Mouse (Mus musculus) gastrocnemius, postnatal 36 days (tissue): ENCODE results near the gene Hsf4. TPM values are rescaled to one million over a fixed set of nuclear protein-coding genes. Genes with fewer than 3 reads are reported as not detected.

ENCODE experiments used
- DNase-seq, 2 experiments: peaks; one replicate each; pipeline ENCODE4 v3.0.0; 2022
- intact Hi-C: fragments of 180-260 bp; cut with DNase I; formaldehyde crosslinking; loops from one replicate; pipeline ENCODE4 v1.15.1; 2025
- total RNA-seq, 2 experiments: library from RNA; stranded (reverse); gene quantifications; 2 replicates each; pipeline ENCODE4 v1.2.3; 2021

The Hsf4 gene
- total RNA-seq, 2 experiments from 2014 or later = 4.6 to 5.6 TPM

GRCm38 (mm10) chr8:105298351-105299252 lies 29.0 kb downstream of the Hsf4 start:
- intact Hi-C loops = no loop called here
- DNase-seq = no peak

GRCm38 (mm10) chr8:105299962-105300361 lies 30.4 kb downstream of the Hsf4 start:
- intact Hi-C loops = no loop called here
- no peak for DNase-seq

GRCm38 (mm10) chr8:105303396-105303795 lies 33.8 kb downstream of the Hsf4 start:
- intact Hi-C loops = no loop called here
- no peak for DNase-seq

GRCm38 (mm10) chr8:105303874-105304273 lies 34.3 kb downstream of the Hsf4 start:
- intact Hi-C loops = no loop called here
- no peak for DNase-seq

DNA sequence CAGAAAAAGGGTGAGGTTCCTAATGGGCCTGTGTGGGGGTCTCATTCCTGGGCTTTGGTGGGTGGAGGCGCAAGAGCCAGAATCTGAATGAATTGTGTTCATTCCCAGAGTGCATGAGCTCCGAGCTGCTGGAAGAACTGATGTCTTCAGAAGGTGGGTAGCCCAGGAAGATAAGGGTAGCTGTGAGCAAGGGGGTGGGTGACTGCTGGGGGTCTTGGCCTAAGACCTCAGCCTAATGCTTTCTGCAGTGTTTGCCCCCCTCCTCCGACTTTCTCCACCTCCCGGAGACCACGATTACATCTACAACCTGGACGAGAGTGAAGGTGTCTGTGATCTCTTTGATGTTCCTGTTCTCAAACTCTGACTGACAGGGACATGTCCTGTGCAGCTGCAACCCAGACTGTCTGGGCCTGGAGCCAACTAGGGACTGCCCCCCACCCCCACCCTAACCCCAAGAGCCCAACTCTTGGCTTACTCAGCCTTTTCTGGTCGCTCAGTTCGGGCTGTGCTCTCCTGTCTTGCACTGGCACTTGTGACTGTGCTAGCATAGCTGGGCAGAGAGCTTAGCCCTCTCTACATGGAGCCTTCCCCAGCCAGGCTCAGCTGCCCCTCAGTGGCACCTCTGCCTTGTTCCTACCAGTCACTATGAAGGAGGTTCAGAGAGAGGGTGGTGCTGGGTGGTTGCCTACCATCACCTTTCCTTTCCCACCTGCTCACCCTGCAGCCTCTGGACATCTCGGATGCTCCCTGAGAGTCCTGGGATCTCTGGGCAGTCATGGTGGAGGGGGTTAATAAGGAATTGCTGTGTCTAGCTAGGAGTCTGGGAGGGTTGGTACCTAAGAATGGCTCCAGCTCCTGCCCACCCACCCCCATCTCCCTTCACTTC lies 35.0 kb downstream of the Hsf4 start:
- intact Hi-C loops = no loop called here
- DNase-seq = no peak

- intact Hi-C loops = no loop called here
These were observed 35.9 kb downstream of the Hsf4 start, which contains the start of gene Elmo3 for GRCm38 (mm10) chr8:105305211-105306145. TSS of gene Elmo3 (plus strand) at chr8:105305601.

GRCm38 (mm10) chr8:105306146-105306691 lies 36.6 kb downstream of the Hsf4 start:
- no peak for DNase-seq
- intact Hi-C loops = no loop called here

More at GRCm38 (mm10) chr8:105305211-105306145, 35.9 kb downstream of the Hsf4 start, which contains the start of gene Elmo3:
- no peak for DNase-seq

DNA sequence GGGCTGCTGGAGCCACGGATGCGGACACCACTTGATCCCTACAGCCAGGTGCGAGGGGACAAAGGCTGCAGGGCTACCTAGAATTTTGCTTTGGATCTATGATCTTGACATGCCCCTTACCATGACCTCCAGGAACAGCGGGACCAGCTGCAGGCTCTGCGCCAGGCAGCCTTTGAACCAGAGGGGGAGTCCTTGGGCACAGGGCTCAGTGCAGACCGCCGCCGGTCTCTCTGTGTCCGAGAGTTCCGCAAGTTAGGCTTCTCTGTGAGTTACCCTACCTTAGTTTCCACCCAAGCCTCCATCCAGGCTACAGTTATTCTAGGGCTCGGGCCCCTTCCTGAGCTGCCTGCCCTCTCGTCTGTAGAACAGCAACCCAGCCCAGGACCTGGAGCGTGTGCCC lies 38.1 kb downstream of the Hsf4 start:
- intact Hi-C loops = no loop called here
- no peak for DNase-seq

DNA sequence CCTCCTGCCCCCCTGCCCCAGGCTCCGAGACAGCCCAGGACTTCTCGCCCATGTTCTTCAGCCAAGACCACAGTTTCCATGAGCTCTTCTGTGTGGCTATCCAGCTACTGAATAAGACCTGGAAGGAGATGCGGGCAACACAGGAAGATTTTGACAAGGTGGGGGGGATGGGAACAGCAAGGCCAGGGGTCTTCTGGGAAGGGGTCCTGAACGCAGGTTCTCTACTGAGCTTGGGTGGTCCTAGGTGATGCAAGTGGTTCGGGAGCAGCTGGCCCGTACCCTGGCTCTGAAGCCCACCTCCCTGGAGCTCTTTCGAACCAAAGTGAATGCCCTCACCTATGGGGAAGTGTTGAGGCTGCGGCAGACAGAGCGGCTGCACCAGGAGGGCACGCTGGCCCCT lies 38.8 kb downstream of the Hsf4 start:
- intact Hi-C loops = no loop called here
- no peak for DNase-seq

- intact Hi-C loops = no loop called here
- DNase-seq = no peak
These were observed 39.7 kb downstream of the Hsf4 start for GRCm38 (mm10) chr8:105309142-105309847.

- intact Hi-C loops = no loop called here
- DNase-seq = no peak
These were observed 40.5 kb downstream of the Hsf4 start for GRCm38 (mm10) chr8:105310118-105310517.

- DNase-seq = no peak
- intact Hi-C loops = no loop called here
These were observed 42.1 kb downstream of the Hsf4 start for GRCm38 (mm10) chr8:105311718-105312117.

GRCm38 (mm10) chr8:105312891-105313481 lies 43.4 kb downstream of the Hsf4 start:
- intact Hi-C loops = no loop called here
- no peak for DNase-seq

DNA sequence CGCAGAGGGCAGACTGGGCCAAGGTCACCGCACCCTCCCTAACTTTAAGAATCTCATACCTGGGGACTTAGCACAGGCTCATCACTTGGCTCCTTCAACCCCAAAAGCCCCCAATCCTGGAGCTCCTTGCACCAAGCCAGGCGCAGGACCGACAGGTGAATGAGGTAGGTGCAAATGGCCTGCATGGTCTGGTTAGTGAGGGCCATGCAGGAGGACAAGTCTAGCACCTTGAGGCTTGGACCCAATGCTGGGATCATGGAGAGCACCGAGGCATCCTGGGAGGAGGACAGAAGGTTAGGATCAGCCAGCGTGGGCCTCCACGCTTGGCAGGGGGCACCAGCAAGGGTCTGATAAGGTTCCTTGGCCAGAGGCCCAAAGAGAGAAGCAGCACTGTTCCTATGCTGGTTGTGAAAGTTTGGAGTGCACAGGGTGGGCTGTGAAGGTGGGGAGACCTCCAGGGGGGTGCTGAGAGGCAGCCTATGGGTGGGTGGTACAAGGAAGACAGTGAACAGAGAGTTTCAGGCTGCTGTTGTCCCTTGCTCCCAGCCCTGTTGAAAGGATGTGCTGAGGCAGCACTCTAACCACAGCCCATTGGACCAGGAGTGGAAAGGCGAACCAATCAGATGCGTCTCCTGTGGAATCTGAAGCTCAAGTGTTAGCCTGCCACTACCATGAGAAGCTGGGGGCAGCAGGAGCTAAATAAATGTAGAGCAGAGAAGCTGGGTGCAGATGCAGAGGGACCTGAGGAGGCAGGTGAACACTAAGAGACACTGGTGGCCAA lies 44.2 kb downstream of the Hsf4 start:
- no peak for DNase-seq
- intact Hi-C loops = no loop called here

GRCm38 (mm10) chr8:105315073-105315769 lies 45.6 kb downstream of the Hsf4 start:
- intact Hi-C loops = no loop called here
- no peak for DNase-seq

- DNase-seq = no peak
- intact Hi-C loops = no loop called here
These were observed 48.3 kb downstream of the Hsf4 start for GRCm38 (mm10) chr8:105317941-105318340.

GRCm38 (mm10) chr8:105318662-105319190 lies 49.1 kb downstream of the Hsf4 start:
- no peak for DNase-seq
- intact Hi-C loops = no loop called here
